Mouse (Mus musculus): ENCODE results near the gene Hlf.

GRCm38 (mm10) chr11:90424334-90425206 is 33.9 kb upstream of the Hlf start:
- no peak for TF ChIP-seq REST (IDR thresholded peaks at IDR 0.05; ENCODE audit: insufficient read depth, insufficient read length)
- TF ChIP-seq POLR2A (IDR thresholded peaks at IDR 0.05; ENCODE audit: insufficient read length, low read depth), result no peak
- no peak for TF ChIP-seq MYOG (IDR thresholded peaks at IDR 0.05; ENCODE audit: control insufficient read depth in 1 of 3, insufficient read depth in 1 of 3, insufficient read length in 2 of 3, low read depth in 2 of 3)
- no peak for TF ChIP-seq MYOD1 (IDR thresholded peaks at IDR 0.05; ENCODE audit: control insufficient read depth in 1 of 3, insufficient read length in 2 of 3, low read depth in 2 of 3)
- no peak for TF ChIP-seq MAX (IDR thresholded peaks at IDR 0.05; ENCODE audit: low read depth)
- TF ChIP-seq CEBPB (IDR thresholded peaks at IDR 0.05; ENCODE audit: insufficient read depth, poor library complexity, severe bottlenecking), result no peak
- no peak for TF ChIP-seq POLR2AphosphoS2 (IDR thresholded peaks at IDR 0.05; ENCODE audit: insufficient read length, low read depth)
- no peak for TF ChIP-seq TCF12 (IDR thresholded peaks at IDR 0.05; ENCODE audit: insufficient read depth, poor library complexity, severe bottlenecking)
- TF ChIP-seq USF1 (IDR thresholded peaks at IDR 0.05; ENCODE audit: low read depth), result no peak
- TF ChIP-seq E2F4 (IDR thresholded peaks at IDR 0.05; ENCODE audit: insufficient read depth), result no peak

Measured in myocyte (in vitro differentiated cells).